Mouse (Mus musculus) adrenal gland, adult 18-20 months (tissue): ENCODE results near the gene Gfod1. TPM values are rescaled to one million over a fixed set of nuclear protein-coding genes. Genes with fewer than 3 reads are reported as not detected.

Source experiments
- DNase-seq, 2 experiments: peaks; one replicate each; pipeline ENCODE4 v3.0.0; 2021 to 2022; ENCODE audit warnings: low spot score in 2 of 2
- total RNA-seq, 2 experiments: library from RNA; stranded (reverse); gene quantifications; 1 replicate in 1 of 2; 2 replicates in 1 of 2; pipeline ENCODE4 v1.2.3; 2021

The Gfod1 gene
- total RNA-seq, 2 experiments from 2014 or later = 10.2 to 13.8 TPM

- no peak for DNase-seq
Measured at GRCm38 (mm10) chr13:43300366-43300765, 3.6 kb downstream of the Gfod1 start.

DNA sequence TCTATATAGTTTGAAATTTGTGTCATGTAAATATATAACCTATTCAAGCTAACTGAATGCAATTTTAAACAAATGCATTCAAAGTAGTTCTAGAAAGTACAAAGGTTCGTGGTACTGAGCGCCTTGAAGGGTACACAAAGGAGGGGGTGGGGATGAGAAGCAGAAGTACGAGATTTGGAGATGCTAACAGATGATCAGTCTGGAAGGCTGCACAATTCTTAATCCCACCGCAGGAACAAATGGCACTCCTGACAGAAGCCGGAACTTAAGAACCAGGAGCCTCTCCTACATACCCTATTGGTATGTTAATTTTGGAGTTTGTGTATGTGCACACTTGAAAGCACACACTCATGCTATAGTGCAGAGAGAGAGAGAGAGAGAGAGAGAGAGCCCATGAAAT, 4.8 kb downstream of the Gfod1 start:
- DNase-seq = no peak

- DNase-seq = no peak
Measured at GRCm38 (mm10) chr13:43297526-43297925, 6.4 kb downstream of the Gfod1 start.

DNA sequence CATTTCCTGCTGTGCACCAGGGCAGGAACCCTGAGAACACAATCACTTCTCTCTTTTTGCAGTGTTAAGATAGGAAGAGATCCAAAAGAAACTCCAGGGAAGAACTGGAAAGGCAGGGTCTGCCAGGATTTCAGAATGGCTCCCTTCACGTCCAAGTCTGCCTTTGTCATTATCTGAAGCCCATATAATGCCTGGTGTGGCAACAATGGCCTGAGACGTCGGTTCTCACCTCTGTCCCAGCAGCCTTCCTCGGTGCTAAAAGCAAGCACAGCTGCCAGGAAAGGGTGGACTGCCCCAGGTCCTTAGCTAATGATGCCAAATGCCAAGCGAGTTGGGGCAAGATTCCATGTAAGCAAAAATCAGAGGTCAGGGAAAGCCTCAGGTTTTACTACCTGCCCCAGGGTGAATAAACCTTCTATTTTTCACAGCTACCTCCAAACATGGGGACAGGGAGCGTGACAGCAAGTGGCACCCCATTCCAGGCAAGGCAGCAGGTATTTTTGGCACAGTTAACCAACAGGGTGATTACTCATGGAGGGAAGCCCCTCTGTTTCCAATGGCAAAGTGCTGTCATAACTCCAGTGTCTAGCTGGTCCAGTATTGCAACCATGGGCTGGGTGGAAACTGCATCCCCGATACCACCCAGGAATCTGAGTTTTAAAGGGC, 7.7 kb downstream of the Gfod1 start:
- DNase-seq = no peak

DNA sequence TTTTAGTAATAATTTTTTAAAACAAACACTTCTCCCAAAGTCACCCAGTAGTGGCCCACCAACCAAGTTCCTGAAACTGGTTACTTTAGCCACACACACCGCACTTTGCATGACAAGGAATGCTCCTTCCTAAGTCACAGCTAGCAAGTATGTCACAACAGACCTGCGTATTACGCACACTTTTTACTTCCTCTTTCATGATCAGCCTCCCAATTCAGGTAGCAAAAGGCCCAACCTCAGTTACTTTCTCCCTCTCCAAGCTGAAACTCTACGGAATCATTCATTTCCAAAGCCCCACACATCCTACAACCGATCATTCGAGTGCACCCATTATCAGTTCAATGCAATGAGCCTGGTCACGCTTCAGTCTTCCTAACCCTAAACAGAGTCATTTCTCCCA, 8.3 kb downstream of the Gfod1 start:
- DNase-seq = no peak

GRCm38 (mm10) chr13:43294957-43295590, 8.9 kb downstream of the Gfod1 start:
- no peak for DNase-seq

DNA sequence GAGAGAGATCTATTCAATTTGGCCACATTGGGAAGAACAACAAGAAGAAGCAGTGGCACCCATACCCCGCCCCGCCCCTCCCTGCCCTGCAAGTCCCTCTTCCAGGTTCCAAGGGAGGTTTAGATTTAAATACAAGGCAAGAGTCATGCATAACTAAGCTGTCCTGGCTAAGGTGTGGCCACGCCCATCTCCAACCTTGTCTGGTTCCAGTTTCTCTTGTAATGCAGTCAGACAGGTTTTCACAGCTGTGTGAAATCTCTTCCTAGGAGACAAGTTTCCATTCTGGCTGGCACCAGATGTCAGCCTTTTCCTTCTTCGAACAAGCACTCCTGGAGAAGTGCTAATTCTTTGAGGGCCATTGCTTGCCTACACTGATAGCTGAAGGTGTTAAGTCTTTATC, 11.1 kb downstream of the Gfod1 start:
- no peak for DNase-seq

GRCm38 (mm10) chr13:43289076-43289475, 14.9 kb downstream of the Gfod1 start:
- no peak for DNase-seq

DNA sequence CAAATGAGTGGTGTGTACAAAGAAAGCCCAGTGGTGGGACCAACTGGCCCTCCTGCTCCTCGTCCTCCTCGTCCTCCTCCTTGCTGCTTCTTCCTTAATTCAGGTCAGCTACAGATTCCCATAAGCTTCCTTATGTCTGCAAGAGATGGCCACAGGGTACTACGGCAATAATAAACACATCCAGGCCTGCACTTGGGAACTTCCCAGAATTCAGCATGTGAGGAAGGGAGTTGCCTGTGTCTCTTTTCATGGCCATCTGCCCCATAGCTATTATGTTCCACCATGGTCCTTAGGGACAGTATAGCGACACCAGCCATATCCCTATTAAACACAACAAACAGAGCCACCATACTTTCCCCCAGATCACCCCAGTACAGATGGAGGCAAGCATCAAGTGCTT, 15.5 kb downstream of the Gfod1 start:
- no peak for DNase-seq

DNA sequence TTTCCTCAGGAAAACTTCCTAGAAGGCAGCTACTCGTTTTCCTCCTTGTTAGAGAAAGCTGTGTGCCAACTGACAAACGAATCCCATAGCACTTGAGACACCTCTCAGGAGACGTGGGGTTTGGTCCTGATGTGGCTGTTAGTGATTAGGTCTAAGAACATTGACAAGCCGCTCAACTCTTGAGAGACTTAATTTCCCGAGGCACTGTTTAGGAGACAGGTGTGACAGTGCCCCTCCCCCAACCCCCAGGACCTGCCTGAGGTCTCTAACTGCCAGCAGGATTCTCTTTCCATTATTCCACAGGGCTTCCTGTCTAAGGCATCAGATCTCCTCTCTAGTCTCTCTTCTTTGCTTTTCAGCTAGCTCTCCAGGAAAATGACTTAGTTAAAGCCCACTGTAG, 15.9 kb downstream of the Gfod1 start:
- no peak for DNase-seq

DNA sequence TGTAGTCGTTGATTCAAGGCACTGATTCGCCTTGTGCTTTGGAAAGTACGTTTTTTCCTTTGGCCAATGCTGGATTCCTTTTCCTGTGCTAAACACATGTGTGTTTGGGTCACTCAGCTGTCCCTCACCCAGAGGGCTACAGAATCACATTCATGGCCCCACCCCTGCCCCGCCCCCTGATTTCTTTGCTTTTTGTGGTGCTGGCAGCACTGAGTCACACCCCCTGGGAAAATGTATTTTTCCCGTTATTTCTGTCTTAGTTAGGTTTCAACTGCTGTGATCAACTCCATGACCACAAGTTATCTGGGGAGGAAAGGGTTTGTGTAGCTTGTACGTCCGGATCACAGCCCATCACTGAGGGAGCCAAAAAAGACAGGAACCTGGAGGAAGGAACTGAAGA, 17.1 kb downstream of the Gfod1 start:
- DNase-seq = no peak

GRCm38 (mm10) chr13:43284711-43285151, 19.2 kb downstream of the Gfod1 start:
- no peak for DNase-seq

- no peak for DNase-seq
Measured at GRCm38 (mm10) chr13:43273906-43274305, 30.1 kb downstream of the Gfod1 start.

DNA sequence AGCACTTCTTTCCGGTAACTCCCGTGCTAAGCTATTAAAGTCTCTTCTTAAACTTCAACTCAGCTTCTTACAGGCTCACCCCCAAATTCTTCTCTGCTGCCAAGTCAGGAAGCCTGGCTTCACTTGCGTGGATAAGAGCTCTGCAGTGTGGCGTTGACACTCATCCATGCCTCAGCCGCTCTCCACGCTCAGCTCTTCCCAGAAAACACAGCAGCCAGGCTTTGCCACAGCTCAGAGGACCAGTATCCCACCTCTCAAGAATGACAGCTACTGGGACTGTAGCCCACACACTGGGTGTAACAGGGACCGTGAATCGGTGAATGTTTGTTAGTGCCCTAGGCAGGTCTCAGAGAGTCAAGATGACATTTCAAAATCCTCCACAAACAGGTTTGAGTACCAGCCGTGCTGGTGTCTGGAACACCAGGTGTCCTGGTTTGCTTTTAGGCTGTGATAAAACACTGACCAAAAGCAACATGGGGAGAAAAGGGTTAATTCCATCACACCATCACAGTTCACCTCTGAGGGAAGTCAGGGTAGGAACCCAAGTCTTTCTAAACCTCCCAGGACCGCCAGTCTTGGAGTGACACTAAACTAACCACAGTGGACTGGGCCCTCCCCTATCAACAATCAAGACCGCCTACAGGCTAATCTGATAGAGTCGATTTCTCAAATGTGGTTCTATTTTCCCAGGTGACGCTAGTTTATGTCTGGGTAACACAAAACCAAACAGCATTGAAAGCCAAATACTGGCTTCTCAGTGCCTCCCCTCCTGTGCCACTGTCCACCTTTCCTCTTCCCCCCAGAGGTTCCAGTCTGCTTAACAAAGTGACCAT, 31.5 kb downstream of the Gfod1 start:
- DNase-seq = no peak

DNA sequence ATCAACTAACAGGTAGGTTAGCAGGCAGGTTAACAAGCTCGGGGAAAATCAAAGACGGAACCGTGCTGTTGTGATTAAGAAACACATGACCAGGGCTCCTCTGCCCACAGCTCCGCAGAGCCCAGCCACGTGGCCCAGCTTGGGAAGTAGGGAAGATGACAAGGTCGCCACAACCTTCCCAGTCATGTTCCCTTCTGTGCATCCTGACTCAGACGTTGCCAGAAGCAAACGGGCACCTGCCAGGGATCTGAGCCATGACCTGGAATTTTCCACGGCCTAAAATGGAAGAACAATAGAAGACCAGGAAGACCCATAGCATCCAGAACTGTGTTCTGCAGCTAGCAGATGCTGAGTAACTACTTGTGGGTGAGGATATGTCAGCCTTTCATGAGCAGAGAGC, 32.5 kb downstream of the Gfod1 start:
- DNase-seq = peak in 1 of 2 experiments; percentile 33

GRCm38 (mm10) chr13:43270220-43270597, 33.8 kb downstream of the Gfod1 start:
- DNase-seq = no peak

DNA sequence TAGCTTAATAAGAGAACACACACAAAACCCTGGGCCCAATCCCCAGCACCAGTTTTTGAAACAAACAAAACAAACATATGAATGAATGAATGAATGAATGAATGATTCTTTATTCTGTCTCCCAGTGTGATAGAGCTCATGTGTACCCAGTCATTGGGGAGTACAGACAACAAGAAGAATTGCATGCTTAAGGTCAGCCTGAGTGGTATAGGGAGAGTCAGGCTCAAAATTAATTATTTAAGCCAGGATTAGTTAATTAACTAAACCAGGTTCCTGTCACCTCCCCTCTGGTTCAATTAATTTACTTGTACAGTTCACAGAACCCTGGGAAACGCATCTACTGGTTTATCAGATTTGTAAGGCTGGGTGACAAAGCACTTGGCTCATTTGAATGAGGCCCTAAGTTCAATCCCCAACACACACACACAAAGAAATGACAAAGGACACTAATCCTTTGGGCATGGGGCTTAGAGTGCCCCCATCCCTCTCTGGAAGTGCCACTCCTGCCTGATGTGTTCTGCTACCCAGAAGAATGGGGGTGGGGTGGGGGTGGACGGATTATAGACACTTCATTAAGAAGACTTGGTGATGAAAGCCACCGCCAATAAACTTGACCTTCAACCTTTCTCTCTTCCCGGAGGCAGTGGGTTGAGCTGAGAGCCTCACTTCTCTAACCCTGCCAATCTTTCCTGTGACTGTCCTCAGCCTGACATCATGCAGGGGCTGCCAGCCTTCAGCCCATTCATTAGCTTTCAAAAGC, 34.3 kb downstream of the Gfod1 start:
- no peak for DNase-seq

GRCm38 (mm10) chr13:43268539-43269327, 35.2 kb downstream of the Gfod1 start:
- DNase-seq = no peak

DNA sequence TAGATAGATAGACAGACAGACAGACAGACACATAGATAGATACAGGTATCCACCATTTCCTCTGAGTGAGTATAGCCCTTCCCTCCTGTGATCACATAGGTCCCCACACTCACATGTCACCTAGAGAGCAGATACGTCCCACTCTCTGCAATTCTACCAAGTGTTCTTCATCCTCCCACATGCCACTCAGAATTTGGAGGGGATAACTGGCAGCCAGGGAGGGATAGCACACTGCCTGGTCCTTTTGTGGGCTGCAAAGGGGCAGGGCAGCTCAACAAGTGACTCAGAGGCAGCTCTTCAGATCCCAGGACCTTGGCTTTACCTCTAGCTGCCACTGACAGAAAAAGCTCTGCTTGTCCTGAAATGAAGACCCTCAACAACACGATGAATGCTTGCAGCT, 36.1 kb downstream of the Gfod1 start:
- no peak for DNase-seq

GRCm38 (mm10) chr13:43267216-43267615, 36.8 kb downstream of the Gfod1 start:
- no peak for DNase-seq

GRCm38 (mm10) chr13:43266333-43266732, 37.6 kb downstream of the Gfod1 start:
- DNase-seq = no peak
